Mouse (Mus musculus): Measurements from ENCODE around the gene A830018L16Rik. TPM values are rescaled to one million over a fixed set of nuclear protein-coding genes. Genes with fewer than 3 reads are reported as not detected.
A peak's percentile ranks its signal among the peaks of the same experiment; 100 is the strongest.

The A830018L16Rik gene
- total and polyA plus RNA-seq, 2 experiments from 2014 or later = 10.7 to 18.3 TPM

DNA sequence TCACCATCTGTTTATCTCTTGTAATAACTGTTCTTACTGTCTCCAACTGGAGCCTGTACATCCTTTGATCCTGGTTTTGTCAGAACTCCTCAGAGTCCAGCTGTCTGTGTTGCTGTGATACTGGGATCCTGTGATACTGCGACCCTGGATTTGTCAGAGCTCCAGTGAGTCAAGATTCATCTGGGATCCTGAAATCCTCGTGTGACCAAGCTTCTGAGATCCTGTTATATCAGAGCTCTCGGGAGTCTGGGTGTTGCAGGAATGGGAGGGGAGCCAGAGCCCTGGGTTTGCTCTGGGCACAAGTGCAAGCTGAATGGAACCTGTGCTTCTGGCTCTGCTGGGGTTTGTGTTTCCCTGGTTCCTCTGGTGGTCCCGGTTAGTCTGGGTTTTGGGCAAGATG is 166.1 kb downstream of the A830018L16Rik start:
- ATAC-seq = no peak
- no peak overlapping the region for H3K9ac ChIP-seq (replicated peaks; ENCODE audit: low read length)
- TF ChIP-seq CTCF (IDR thresholded peaks at IDR 0.05; ENCODE audit: low read depth) = no peak
- no peak overlapping the region for H3K4me2 ChIP-seq (ENCODE audit: low read depth, low read length)
- H3K36me3 ChIP-seq (ENCODE audit: insufficient read depth, low read length) = no peaks in the 10 kb centered on the region
- no peak overlapping the region for H3K27ac ChIP-seq
- 70% methylated on average over 4 of the region's 4 CpGs for WGBS
- H3K4me1 ChIP-seq (ENCODE audit: insufficient read depth, low read length) = no peaks in the 10 kb centered on the region
- no peak overlapping the region for H3K4me3 ChIP-seq (ENCODE audit: low read length)
- no peaks in the 10 kb centered on the region for H3K27me3 ChIP-seq (ENCODE audit: insufficient read depth, low read length)
- no peak for DNase-seq (ENCODE audit: low spot score)
- no peaks in the 10 kb centered on the region for H3K9me3 ChIP-seq (ENCODE audit: low read length)

DNA sequence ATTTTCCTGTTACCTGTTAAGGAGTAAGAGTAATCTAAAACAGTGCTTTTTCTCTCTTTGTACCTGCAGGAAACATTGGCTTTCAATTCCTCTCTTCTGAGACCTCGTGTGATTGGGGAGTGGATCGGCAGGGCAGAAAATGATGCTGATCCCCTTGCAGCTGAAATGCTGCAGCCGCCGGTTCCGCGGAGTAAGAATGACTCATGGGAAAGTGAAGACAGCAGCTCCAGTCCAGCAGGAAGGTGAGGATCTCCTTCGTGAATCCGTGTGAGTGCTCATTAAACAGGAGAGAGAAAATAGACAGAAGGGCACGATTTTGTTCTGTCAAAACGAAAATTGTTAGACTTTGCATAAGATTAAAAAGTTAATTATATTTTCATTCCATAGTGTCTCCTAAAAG is 174.4 kb downstream of the A830018L16Rik start:
- H3K27ac ChIP-seq = no peak overlapping the region
- H3K4me1 ChIP-seq (ENCODE audit: insufficient read depth, low read length) = no peaks in the 10 kb centered on the region
- no peaks in the 10 kb centered on the region for H3K36me3 ChIP-seq (ENCODE audit: insufficient read depth, low read length)
- no peak overlapping the region for H3K4me2 ChIP-seq (ENCODE audit: low read depth, low read length)
- ATAC-seq (no peak), DNase-seq (ENCODE audit: low spot score) (no peak)
- no peak for TF ChIP-seq CTCF (IDR thresholded peaks at IDR 0.05; ENCODE audit: low read depth)
- no peaks in the 10 kb centered on the region for H3K9me3 ChIP-seq (ENCODE audit: low read length)
- WGBS = 74% methylated on average over 10 of the region's 10 CpGs
- H3K4me3 ChIP-seq (ENCODE audit: low read length) = no peak overlapping the region
- H3K9ac ChIP-seq (replicated peaks; ENCODE audit: low read length) = no peak overlapping the region
- no peaks in the 10 kb centered on the region for H3K27me3 ChIP-seq (ENCODE audit: insufficient read depth, low read length)

DNA sequence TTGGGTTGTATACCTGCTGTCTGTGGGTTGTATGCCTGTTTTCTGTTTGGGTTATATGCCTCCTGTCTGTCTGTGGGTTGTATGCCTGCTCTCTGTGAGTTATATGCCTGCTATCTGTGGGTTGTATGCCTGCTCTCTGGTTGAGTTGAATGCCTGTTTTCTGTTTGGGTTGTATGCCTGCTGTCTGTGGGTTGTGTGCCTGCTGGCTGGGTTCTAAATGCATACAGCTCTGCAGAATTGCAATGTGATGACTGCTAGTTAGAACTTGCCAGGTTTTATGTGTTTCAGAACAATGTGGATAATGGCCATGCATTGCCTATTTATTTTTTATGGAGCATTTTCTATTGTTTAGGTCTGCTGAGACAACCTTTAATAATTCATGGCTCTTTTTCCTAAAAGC is 236.2 kb downstream of the A830018L16Rik start:
- Histone ChIP-seq H3K4me1 (ENCODE audit: insufficient read depth, low read length) (no peaks in the 10 kb centered on the region), H3K36me3 (ENCODE audit: insufficient read depth, low read length) (no peaks in the 10 kb centered on the region), H3K4me2 (ENCODE audit: low read depth, low read length) (no peak overlapping the region), H3K9me3 (ENCODE audit: low read length) (no peaks in the 10 kb centered on the region), H3K27ac (no peak overlapping the region), H3K27me3 (ENCODE audit: insufficient read depth, low read length) (no peaks in the 10 kb centered on the region), H3K9ac (replicated peaks; ENCODE audit: low read length) (no peak overlapping the region), H3K4me3 (ENCODE audit: low read length) (no peak overlapping the region)
- no peak for ATAC-seq
- DNase-seq (ENCODE audit: low spot score) = no peak
- TF ChIP-seq CTCF (IDR thresholded peaks at IDR 0.05; ENCODE audit: low read depth) = no peak

DNA sequence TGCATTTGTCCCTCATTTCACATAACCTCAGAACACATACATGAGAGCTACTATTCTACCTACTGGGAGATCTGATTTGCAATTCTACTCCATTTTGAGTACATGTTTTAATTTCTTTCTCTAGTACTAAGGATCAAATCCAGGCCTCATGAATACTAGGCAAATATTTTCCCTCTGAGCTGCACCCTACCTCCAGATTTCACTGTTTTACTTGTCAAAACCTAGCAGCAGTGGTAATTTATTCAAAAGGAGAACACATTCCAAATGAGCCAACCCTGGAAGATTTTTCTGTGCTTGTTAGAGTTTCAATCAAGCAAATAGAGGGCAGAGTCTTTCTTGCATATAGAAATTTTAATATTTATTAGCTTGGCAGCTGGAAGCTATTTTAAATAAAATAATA is 238.9 kb downstream of the A830018L16Rik start:
- Histone ChIP-seq H3K9ac (replicated peaks; ENCODE audit: low read length) (no peak overlapping the region), H3K4me3 (ENCODE audit: low read length) (no peak overlapping the region), H3K4me1 (ENCODE audit: insufficient read depth, low read length) (no peaks in the 10 kb centered on the region), H3K27me3 (ENCODE audit: insufficient read depth, low read length) (no peaks in the 10 kb centered on the region), H3K36me3 (ENCODE audit: insufficient read depth, low read length) (no peaks in the 10 kb centered on the region), H3K9me3 (ENCODE audit: low read length) (no peaks in the 10 kb centered on the region), H3K4me2 (ENCODE audit: low read depth, low read length) (no peak overlapping the region), H3K27ac (no peak overlapping the region)
- no peak for ATAC-seq
- TF ChIP-seq CTCF (IDR thresholded peaks at IDR 0.05; ENCODE audit: low read depth) = no peak
- DNase-seq (ENCODE audit: low spot score) = no peak

DNA sequence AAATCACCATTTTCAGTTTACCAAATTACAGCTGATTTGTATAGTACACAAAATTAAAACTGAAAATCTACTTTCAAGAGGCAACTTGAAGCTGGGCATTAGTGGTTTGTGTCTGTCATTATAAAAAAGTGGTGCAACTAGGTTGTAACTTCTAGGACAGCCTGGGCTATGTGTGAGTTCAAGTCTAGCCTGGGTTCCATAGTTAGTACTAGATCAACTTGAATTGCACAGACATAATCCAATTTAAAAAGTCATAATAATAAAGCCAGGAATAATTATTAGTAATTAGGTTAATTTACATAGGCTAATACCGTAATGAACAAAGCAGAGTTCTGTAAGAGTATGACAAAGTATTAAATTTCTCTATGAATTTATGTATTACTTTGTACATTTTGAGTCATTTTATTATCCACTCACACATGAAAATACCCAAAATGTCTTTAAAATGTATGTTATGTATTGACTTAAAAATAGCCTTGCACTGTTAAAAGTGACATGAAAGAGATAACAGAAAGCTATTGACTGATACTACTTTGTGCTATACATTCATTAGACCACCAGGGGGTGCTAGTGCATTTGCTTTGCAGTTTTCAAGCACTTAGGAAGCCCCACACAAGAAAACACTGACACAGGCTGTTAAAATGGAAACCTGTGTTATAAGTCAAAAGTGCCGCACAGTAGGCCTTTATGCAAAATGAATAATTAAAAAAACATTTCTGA is 243.6 kb downstream of the A830018L16Rik start:
- DNase-seq (ENCODE audit: low spot score) = peak; percentile 93
- peak; percentile 78 for ATAC-seq
- no peaks in the 10 kb centered on the region for H3K36me3 ChIP-seq (ENCODE audit: insufficient read depth, low read length)
- WGBS = 51% methylated on average over 2 of the region's 2 CpGs
- no peaks in the 10 kb centered on the region for H3K9me3 ChIP-seq (ENCODE audit: low read length)
- H3K4me3 ChIP-seq (ENCODE audit: low read length) = no peak overlapping the region
- H3K4me2 ChIP-seq (ENCODE audit: low read depth, low read length) = no peak overlapping the region
- TF ChIP-seq CTCF (IDR thresholded peaks at IDR 0.05; ENCODE audit: low read depth) = peak; percentile 90
- no peak overlapping the region for H3K27ac ChIP-seq
- H3K4me1 ChIP-seq (ENCODE audit: insufficient read depth, low read length) = no peaks in the 10 kb centered on the region
- H3K9ac ChIP-seq (replicated peaks; ENCODE audit: low read length) = no peak overlapping the region
- no peaks in the 10 kb centered on the region for H3K27me3 ChIP-seq (ENCODE audit: insufficient read depth, low read length)

DNA sequence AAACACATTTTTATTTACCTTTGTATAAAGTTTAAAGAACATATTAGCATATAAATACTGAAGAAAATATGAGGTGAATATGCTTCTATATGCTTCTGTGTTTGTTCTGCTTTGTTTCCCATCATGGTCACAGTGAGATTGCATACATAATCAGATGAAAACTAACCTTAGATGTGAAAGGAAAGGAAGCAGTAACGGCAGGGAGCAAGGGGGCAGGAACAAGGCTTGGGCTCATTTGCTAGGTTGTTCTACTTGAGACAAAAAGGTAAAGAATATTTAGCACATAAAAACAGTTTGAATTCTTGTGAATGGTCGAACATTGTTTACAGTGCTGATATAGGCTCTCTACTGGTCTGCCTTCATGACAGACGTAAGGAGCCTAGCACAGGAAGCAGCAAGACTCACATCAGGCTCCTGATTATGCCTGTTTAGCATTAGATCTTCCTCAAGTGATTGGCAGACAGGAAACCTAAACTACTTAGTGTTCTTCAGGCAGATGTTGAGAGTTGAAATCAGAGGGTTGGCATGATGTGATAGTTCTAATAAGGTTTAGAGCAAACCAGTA is 244.2 kb downstream of the A830018L16Rik start:
- Histone ChIP-seq H3K27me3 (ENCODE audit: insufficient read depth, low read length) (no peaks in the 10 kb centered on the region), H3K4me2 (ENCODE audit: low read depth, low read length) (no peak overlapping the region), H3K4me1 (ENCODE audit: insufficient read depth, low read length) (no peaks in the 10 kb centered on the region), H3K9me3 (ENCODE audit: low read length) (no peaks in the 10 kb centered on the region), H3K36me3 (ENCODE audit: insufficient read depth, low read length) (no peaks in the 10 kb centered on the region), H3K9ac (replicated peaks; ENCODE audit: low read length) (no peak overlapping the region), H3K27ac (no peak overlapping the region), H3K4me3 (ENCODE audit: low read length) (no peak overlapping the region)
- DNase-seq (ENCODE audit: low spot score) = no peak
- no peak for ATAC-seq
- WGBS = 38% methylated on average over 3 of the region's 3 CpGs
- TF ChIP-seq CTCF (IDR thresholded peaks at IDR 0.05; ENCODE audit: low read depth) = no peak

DNA sequence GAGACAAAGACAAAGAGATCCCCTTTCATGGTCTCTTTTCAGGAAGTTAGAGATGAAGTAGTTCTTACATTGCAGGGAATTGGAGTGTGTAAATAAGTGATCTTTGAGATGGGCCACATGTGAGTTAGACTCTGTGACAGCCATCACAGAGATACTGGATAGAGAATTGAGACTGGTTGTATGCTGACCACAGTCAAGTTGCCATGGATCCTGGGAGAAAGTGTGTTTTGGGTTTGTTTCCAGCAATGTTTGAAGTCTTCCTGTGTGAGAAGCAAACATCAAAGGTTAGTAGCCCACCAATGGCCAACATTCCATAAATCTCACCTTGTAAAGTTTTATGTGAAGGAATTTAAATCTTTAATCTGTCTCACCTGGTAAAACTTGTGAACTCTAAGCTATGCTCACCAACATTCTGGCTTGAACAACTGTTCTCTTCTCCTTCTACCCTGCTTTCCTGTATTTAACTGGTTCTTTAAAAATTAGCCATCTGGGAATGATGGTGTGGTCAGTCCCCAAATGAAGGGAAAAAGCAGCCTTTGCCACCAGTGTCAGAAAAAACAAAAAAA is 330.9 kb downstream of the A830018L16Rik start:
- Histone ChIP-seq H3K9me3 (ENCODE audit: low read length) (no peaks in the 10 kb centered on the region), H3K36me3 (ENCODE audit: insufficient read depth, low read length) (no peaks in the 10 kb centered on the region), H3K27me3 (ENCODE audit: insufficient read depth, low read length) (no peaks in the 10 kb centered on the region), H3K4me3 (ENCODE audit: low read length) (no peak overlapping the region), H3K27ac (no peak overlapping the region), H3K4me2 (ENCODE audit: low read depth, low read length) (no peak overlapping the region), H3K4me1 (ENCODE audit: insufficient read depth, low read length) (no peaks in the 10 kb centered on the region), H3K9ac (replicated peaks; ENCODE audit: low read length) (no peak overlapping the region)
- ATAC-seq (no peak), DNase-seq (ENCODE audit: low spot score) (no peak)
- TF ChIP-seq CTCF (IDR thresholded peaks at IDR 0.05; ENCODE audit: low read depth) = no peak
